Mouse (Mus musculus) midbrain, postnatal 0 days (tissue): ENCODE results near the gene Abcb8. TPM values are rescaled to one million over a fixed set of nuclear protein-coding genes. Genes with fewer than 3 reads are reported as not detected.

Experiments used
- ATAC-seq: fragments of 200-750 bp; cut with Nextera tagmentation; 2 replicates; pipeline ENCODE4 v1.8.0; 2017; ENCODE audit warnings: moderate number of reproducible peaks, mild to moderate bottlenecking, moderate TSS enrichment, moderate library complexity; ENCODE audit not compliant: low FRiP score
- DNase-seq: peaks from one replicate; pipeline ENCODE4 v3.0.0-alpha.2; 2015; ENCODE audit warnings: low spot score
- H3K27ac ChIP-seq: fragments of 300-500 bp; sonication (generic); 2 replicates; pipeline ENCODE4 v1.5.1; 2014; ENCODE audit warnings: low read depth, mild to moderate bottlenecking, low read length, mixed read lengths
- H3K27me3 ChIP-seq: fragments of 300-500 bp; sonication (generic); 2 replicates; pipeline ENCODE4 v1.6.1; 2014; ENCODE audit warnings: low read length, control low read depth, mixed read lengths; ENCODE audit not compliant: insufficient read depth
- H3K36me3 ChIP-seq: fragments of 300-500 bp; sonication (generic); 2 replicates; pipeline ENCODE4 v1.6.1; 2014; ENCODE audit warnings: low read length, control low read depth, mixed read lengths; ENCODE audit not compliant: insufficient read depth
- H3K4me1 ChIP-seq: fragments of 300-500 bp; sonication (generic); 2 replicates; pipeline ENCODE4 v1.6.1; 2014; ENCODE audit warnings: mild to moderate bottlenecking, control low read depth, antibody characterized with exemption, low read length, mixed read lengths; ENCODE audit not compliant: insufficient read depth
- H3K4me2 ChIP-seq: fragments of 300-500 bp; sonication (generic); 2 replicates; pipeline ENCODE4 v1.6.1; 2014; ENCODE audit warnings: low read depth, mild to moderate bottlenecking, low read length, mixed read lengths; ENCODE audit not compliant: poor library complexity, severe bottlenecking
- H3K4me3 ChIP-seq: fragments of 300-500 bp; sonication (generic); 2 replicates; pipeline ENCODE4 v1.5.1; 2014; ENCODE audit warnings: low read depth, mild to moderate bottlenecking, low read length, moderate library complexity
- H3K9ac ChIP-seq: fragments of 300-500 bp; sonication (generic); replicated peaks from 2 replicates; pipeline ENCODE4 v1.6.1; 2014; ENCODE audit warnings: mild to moderate bottlenecking, low read length, moderate library complexity, mixed read lengths; ENCODE audit not compliant: poor library complexity, severe bottlenecking
- H3K9me3 ChIP-seq: fragments of 300-500 bp; sonication (generic); 2 replicates; pipeline ENCODE4 v1.6.1; 2016; ENCODE audit warnings: low read length, control low read depth
- CTCF ChIP-seq: IDR thresholded peaks from 2 replicates; pipeline ENCODE4 v1.5.1; 2016; ENCODE audit warnings: antibody characterized with exemption, mild to moderate bottlenecking
- WGBS: fragments of 180-500 bp; shearing (Covaris S2); extraction: QIAGEN DNeasy Blood & Tissue Kit; methylation state at CpG from one replicate; pipeline ENCODE4 v1.1.7; 2014; 5-methylcytosine and 5-hydroxymethylcytosine counted together
- polyA plus RNA-seq: library from polyadenylated mRNA; unstranded; fragments of >200 nt; fragmentation: Nextera tagmentation; extraction: Ambion mirVana; gene quantifications from 2 replicates; pipeline ENCODE4 v1.2.1, GENCODE M21; 2015
- total RNA-seq: library from RNA; depleted of rRNA; stranded (reverse); fragments of >200 nt; gene quantifications from 2 replicates; pipeline ENCODE4 v1.2.3, GENCODE M21; 2014

Abcb8 gene
- total and polyA plus RNA-seq, 2 experiments from 2014 or later = 42.4 to 71.7 TPM

DNA sequence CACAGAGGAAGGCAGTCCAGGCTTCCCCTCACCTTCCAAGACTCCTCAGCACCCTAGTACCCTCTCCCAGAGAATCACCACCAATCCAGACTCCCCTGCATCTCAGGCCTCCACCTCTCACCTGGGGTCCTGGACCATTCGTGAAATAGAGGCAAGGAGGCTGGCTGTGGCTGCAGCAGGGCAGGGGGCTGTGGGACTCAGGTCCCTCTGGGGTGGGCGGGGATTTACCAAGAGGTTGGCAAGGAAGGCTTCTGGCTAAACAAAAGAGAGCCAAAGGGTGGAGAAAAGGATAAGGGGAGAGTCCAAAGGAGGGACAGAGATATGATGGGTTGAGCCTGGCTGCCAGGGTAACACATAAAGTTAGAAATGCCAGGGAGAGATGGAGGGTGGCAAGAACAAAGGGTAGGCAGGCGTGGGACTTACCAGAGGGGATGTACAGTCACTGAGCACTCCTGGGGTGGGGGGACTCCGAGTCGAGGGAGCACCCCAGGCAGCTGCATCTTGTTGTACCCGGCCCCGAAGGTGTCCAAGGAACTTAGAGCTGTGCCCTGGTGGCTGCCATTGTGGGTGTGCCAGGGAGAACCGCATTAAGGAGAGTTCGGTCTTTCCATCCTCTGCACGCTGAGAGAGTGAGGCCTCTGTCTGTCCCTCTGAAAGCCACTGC, 7.4 kb upstream of the Abcb8 start:
- Histone ChIP-seq H3K4me3 (no peak overlapping the region), H3K4me1 (peaks cover 25% of the 10 kb centered on the region), H3K4me2 (no peak overlapping the region), H3K9me3 (no peaks in the 10 kb centered on the region), H3K9ac (no peak overlapping the region), H3K36me3 (no peaks in the 10 kb centered on the region), H3K27ac (no peak overlapping the region), H3K27me3 (0 out of 2 replicates have a peak, but pooled peaks cover 7% of the 10 kb centered on the region)
- DNase-seq (no peak), ATAC-seq (no peak)
- 78% methylated on average over 10 of the region's 10 CpGs for WGBS
- TF ChIP-seq CTCF = no peak

DNA sequence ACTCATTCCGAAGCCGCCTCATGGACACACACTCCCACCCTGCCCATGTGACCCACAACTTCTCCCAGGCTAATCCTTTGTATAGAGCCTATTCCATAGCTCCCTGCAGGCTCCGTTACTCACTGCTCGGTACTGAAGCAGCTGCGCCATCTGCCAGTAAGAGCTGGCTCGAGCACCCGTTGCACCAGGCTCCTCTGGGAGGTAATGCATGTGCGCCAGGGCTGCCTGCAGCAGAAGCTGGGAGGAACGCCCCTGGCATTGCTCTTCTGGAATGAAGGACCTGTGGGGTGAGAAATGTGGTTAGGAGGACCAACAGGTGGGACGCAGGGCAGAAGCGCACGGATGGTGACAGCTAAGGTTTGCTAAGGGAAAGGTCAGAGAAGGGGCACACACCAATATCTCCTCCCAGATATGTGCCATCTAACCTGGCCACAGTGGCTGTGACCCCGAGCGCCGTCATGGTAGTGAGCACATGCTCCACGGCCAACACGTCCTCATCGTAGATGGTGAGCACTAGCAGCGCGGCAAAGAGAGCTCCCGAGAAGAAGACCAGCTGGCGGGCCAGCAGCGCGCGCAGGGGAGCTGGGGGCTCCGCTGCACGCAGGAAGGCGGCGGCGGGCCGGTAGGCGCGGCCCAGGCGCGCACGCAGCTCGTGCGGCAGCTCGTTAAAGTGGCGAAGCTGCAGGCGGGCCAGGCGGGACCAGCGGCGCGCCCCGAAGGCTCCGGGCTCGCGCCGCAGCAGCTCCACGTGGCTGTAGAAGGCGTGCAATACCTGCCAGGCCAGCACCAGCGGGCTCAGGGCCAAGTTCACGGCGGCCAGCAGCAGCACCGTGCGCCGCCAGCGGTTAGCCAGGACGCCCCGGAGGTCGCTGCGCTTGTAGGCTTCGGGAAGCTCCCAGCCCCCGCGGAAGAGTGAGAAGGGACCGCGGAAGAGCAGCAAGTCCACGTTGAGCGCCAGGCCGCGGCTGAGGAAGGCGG, 5.9 kb upstream of the Abcb8 start:
- H3K9me3 ChIP-seq = no peaks in the 10 kb centered on the region
- TF ChIP-seq CTCF = peak; percentile 70
- ATAC-seq (peak; percentile 35), DNase-seq (peak; percentile 88)
- no peaks in the 10 kb centered on the region for H3K36me3 ChIP-seq
- H3K4me2 ChIP-seq = peak overlapping the region; percentile 96
- peak overlapping the region; percentile 51 for H3K4me3 ChIP-seq
- H3K27me3 ChIP-seq = 0 out of 2 replicates have a peak, but pooled peaks cover 7% of the 10 kb centered on the region
- 0 out of 2 replicates have a peak overlapping the region, but pooled peaks have one; percentile 18 for H3K27ac ChIP-seq
- under 1% methylated on average over 72 of the region's 73 CpGs for WGBS
- peaks cover 25% of the 10 kb centered on the region for H3K4me1 ChIP-seq
- peak overlapping the region; percentile 69 for H3K9ac ChIP-seq

DNA sequence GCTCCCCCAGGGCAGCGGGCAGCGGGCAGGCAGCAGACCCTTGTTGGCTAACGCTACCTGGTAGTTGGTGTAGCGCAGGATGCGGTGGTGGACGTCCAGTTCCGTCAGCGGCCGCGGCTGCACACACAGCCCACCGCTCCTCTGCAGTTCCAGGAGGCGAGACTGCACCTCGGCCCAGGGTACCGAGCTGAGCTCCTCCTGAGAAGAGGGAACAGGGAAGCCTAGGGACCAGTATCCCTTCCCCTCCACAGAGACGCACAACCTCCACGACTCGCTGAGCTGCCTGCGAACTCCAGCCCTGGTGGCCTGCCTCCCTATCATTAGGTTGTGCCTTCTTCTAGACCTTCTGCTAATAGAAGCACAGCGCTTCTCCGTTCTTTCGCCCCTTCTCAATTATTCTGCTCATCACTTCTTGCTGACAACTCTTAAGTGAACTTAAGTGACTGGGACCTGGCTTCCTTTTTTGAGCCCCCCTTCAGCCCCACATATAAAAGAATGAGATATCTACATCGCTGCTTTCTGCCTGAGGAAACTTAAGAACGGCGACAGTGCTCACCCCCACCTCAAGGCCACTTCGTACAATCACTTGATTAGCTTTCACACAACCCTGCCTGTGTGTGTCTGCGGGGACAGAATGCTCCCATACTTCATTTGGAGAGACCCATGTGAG, 5.1 kb upstream of the Abcb8 start:
- ATAC-seq (no peak), DNase-seq (no peak)
- H3K9me3 ChIP-seq = no peaks in the 10 kb centered on the region
- no peaks in the 10 kb centered on the region for H3K36me3 ChIP-seq
- 28% methylated on average over 23 of the region's 26 CpGs for WGBS
- peak overlapping the region; percentile 96 for H3K4me2 ChIP-seq
- H3K27me3 ChIP-seq = 0 out of 2 replicates have a peak, but pooled peaks cover 7% of the 10 kb centered on the region
- peak overlapping the region; percentile 51 for H3K4me3 ChIP-seq
- TF ChIP-seq CTCF = no peak
- H3K9ac ChIP-seq = peak overlapping the region; percentile 69
- peaks cover 21% of the 10 kb centered on the region for H3K4me1 ChIP-seq
- 0 out of 2 replicates have a peak overlapping the region, but pooled peaks have one; percentile 18 for H3K27ac ChIP-seq

DNA sequence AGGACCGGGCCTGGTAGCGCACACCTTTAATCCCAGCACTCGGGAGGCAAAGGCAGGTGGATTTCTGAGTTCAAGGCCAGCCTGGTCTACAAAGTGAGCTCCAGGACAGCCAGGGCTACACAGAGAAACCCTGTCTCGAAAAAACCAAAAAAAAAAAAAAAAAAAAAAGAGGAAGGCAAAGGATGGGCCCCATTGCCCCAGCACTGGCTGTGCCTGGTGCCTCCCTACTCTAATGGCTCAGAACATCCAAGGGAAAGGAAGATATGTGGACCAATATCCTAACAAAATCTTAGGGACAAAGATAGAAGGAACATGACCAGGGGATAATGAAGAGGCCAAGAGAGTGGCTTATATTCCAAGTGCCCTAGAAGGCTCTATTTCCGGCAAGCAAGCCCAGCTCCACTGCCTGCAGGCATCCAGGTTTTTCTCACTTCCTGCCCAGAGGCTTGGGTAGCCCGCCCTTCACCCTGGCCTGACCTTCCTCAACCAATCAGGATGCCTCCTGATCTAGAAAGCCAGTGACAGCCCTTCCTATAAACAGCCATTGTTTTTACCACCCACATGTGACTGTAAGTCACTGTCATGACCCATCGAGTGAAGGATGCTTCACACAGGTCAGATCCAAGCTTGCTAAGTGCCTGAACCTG, 4.3 kb upstream of the Abcb8 start:
- DNase-seq (peak; percentile 35), ATAC-seq (no peak)
- H3K9me3 ChIP-seq = no peaks in the 10 kb centered on the region
- H3K9ac ChIP-seq = no peak overlapping the region
- no peak for TF ChIP-seq CTCF
- WGBS = 67% methylated on average over 6 of the region's 7 CpGs
- H3K4me2 ChIP-seq = no peak overlapping the region
- H3K4me3 ChIP-seq = no peak overlapping the region
- H3K27ac ChIP-seq = no peak overlapping the region
- peaks cover 18% of the 10 kb centered on the region for H3K4me1 ChIP-seq
- 0 out of 2 replicates have a peak, but pooled peaks cover 7% of the 10 kb centered on the region for H3K27me3 ChIP-seq
- no peaks in the 10 kb centered on the region for H3K36me3 ChIP-seq

DNA sequence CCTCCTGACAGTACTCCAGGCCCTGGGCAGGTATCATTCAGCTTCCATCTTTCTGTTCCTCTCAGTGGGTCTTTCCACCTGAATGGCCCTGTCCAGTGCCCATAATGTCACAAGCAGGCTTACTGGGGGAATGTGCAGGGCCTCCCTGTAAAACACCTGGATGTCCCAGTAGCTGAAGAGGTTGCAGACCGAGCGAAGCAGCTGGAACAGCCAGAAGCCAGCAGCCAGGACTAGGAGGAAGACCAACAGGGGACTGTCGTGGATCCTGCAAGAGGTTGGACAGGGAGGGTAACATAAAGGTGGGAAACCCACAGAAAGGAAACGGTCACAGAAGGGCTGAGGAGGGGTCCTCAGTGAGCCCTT, 3.8 kb upstream of the Abcb8 start:
- Histone ChIP-seq H3K9ac (no peak overlapping the region), H3K27me3 (0 out of 2 replicates have a peak, but pooled peaks cover 7% of the 10 kb centered on the region), H3K4me1 (peaks cover 13% of the 10 kb centered on the region), H3K4me3 (no peak overlapping the region), H3K9me3 (no peaks in the 10 kb centered on the region), H3K27ac (no peak overlapping the region), H3K36me3 (no peaks in the 10 kb centered on the region), H3K4me2 (no peak overlapping the region)
- ATAC-seq (no peak), DNase-seq (no peak)
- WGBS = 80% methylated on average over 4 of the region's 4 CpGs
- no peak for TF ChIP-seq CTCF
